Mouse (Mus musculus) intestine, postnatal 0 days (tissue): Measurements from ENCODE around the gene Pfkfb2. TPM values are rescaled to one million over a fixed set of nuclear protein-coding genes. Genes with fewer than 3 reads are reported as not detected.

Experiments used
- ATAC-seq: fragments of 200-750 bp; cut with Nextera tagmentation; 2 replicates; pipeline ENCODE4 v1.8.0; 2017; ENCODE audit warnings: mild to moderate bottlenecking, moderate TSS enrichment, moderate library complexity
- H3K27ac ChIP-seq: fragments of 300-500 bp; sonication (generic); 2 replicates; pipeline ENCODE4 v1.5.1; 2014; ENCODE audit warnings: mild to moderate bottlenecking, low read depth, low read length, moderate library complexity
- H3K27me3 ChIP-seq: fragments of 300-500 bp; sonication (generic); replicated peaks from 2 replicates; pipeline ENCODE4 v1.6.1; 2014; ENCODE audit warnings: low read length, mixed read lengths; ENCODE audit not compliant: control insufficient read depth, insufficient read depth
- H3K36me3 ChIP-seq: fragments of 300-500 bp; sonication (generic); 2 replicates; pipeline ENCODE4 v1.6.1; 2014; ENCODE audit warnings: mild to moderate bottlenecking, moderate library complexity; ENCODE audit not compliant: control insufficient read depth, insufficient read depth
- H3K4me1 ChIP-seq: fragments of 300-500 bp; sonication (generic); replicated peaks from 2 replicates; pipeline ENCODE4 v1.6.1; 2014; ENCODE audit warnings: antibody characterized with exemption, low read length, mixed read lengths; ENCODE audit not compliant: control insufficient read depth, insufficient read depth
- H3K4me2 ChIP-seq: fragments of 300-500 bp; sonication (generic); replicated peaks from 2 replicates; pipeline ENCODE4 v1.6.1; 2014; ENCODE audit warnings: low read depth, mild to moderate bottlenecking, moderate library complexity
- H3K4me3 ChIP-seq: fragments of 300-500 bp; sonication (generic); 2 replicates; pipeline ENCODE4 v1.5.1; 2014; ENCODE audit warnings: low read depth, low read length
- H3K9ac ChIP-seq: fragments of 300-500 bp; sonication (generic); 2 replicates; pipeline ENCODE4 v1.6.1; 2014; ENCODE audit warnings: mild to moderate bottlenecking, low read depth, low read length
- H3K9me3 ChIP-seq: fragments of 300-500 bp; sonication (generic); 2 replicates; pipeline ENCODE4 v1.6.1; 2016; ENCODE audit warnings: mixed run types; ENCODE audit not compliant: control insufficient read depth
- CTCF ChIP-seq: sonication (generic); IDR thresholded peaks from 2 replicates; pipeline ENCODE4 v1.5.1; 2016; ENCODE audit warnings: low read depth, mild to moderate bottlenecking, control low read depth, antibody characterized with exemption, moderate library complexity
- WGBS: fragments of 180-500 bp; shearing (Covaris S2); extraction: QIAGEN DNeasy Blood & Tissue Kit; methylation state at CpG from one replicate; pipeline ENCODE4 v1.1.7; 2014; 5-methylcytosine and 5-hydroxymethylcytosine counted together
- polyA plus RNA-seq: library from polyadenylated mRNA; unstranded; fragments of >200 nt; fragmentation: Nextera tagmentation; extraction: Ambion mirVana; gene quantifications from 2 replicates; pipeline ENCODE4 v1.2.1, GENCODE M21; 2015

Gene Pfkfb2
- polyA plus RNA-seq = 6.1 and 7.0 TPM in 2 replicates

GRCm38 (mm10) chr1:130729153-130729552, at the start of gene Pfkfb2:
Gene Pfkfb2 (minus strand): TSS chr1:130729253.
- ATAC-seq = no peak
- Histone ChIP-seq H3K9me3 (no peaks in the 10 kb centered on the region), H3K36me3 (no peaks in the 10 kb centered on the region), H3K27me3 (no peaks in the 10 kb centered on the region), H3K9ac (no peak within 1 kb of the TSS), H3K27ac (no peak within 1 kb of the TSS), H3K4me2 (no peak within 1 kb of the TSS), H3K4me3 (no peak within 1 kb of the TSS), H3K4me1 (peaks cover 2% of the 10 kb centered on the region; the same call in 1 of the 2 replicates)
- WGBS = 64% methylated on average over 2 of the region's 2 CpGs
- no peak for TF ChIP-seq CTCF

GRCm38 (mm10) chr1:130776645-130777044, 47.6 kb upstream of the Pfkfb2 start:
- Histone ChIP-seq H3K9me3 (no peaks in the 10 kb centered on the region), H3K4me3 (no peak overlapping the region), H3K36me3 (no peaks in the 10 kb centered on the region), H3K9ac (no peak overlapping the region), H3K4me2 (no peak overlapping the region), H3K27me3 (no peaks in the 10 kb centered on the region), H3K27ac (no peak overlapping the region), H3K4me1 (no peaks in the 10 kb centered on the region)
- WGBS = 68% methylated on average over 1 of the region's 1 CpGs
- peak; percentile 70 for TF ChIP-seq CTCF
- ATAC-seq = peak; percentile 45; the same call in 1 of the 2 replicates

GRCm38 (mm10) chr1:130775691-130776331, 46.8 kb upstream of the Pfkfb2 start:
- H3K9me3 ChIP-seq = no peaks in the 10 kb centered on the region
- no peak for TF ChIP-seq CTCF
- no peaks in the 10 kb centered on the region for H3K4me1 ChIP-seq
- H3K9ac ChIP-seq = no peak overlapping the region
- H3K27ac ChIP-seq = no peak overlapping the region
- H3K27me3 ChIP-seq = no peaks in the 10 kb centered on the region
- H3K4me3 ChIP-seq = no peak overlapping the region
- ATAC-seq = no peak
- 80% methylated on average over 7 of the region's 7 CpGs for WGBS
- no peak overlapping the region for H3K4me2 ChIP-seq
- H3K36me3 ChIP-seq = no peaks in the 10 kb centered on the region

- H3K9ac ChIP-seq = no peak overlapping the region
- H3K4me3 ChIP-seq = no peak overlapping the region
- no peaks in the 10 kb centered on the region for H3K4me1 ChIP-seq
- no peak overlapping the region for H3K27ac ChIP-seq
- no peaks in the 10 kb centered on the region for H3K9me3 ChIP-seq
- no peak for TF ChIP-seq CTCF
- WGBS = 95% methylated on average over 2 of the region's 2 CpGs
- ATAC-seq = no peak
- no peaks in the 10 kb centered on the region for H3K36me3 ChIP-seq
- no peaks in the 10 kb centered on the region for H3K27me3 ChIP-seq
- H3K4me2 ChIP-seq = no peak overlapping the region
These were observed 46.2 kb upstream of the Pfkfb2 start for GRCm38 (mm10) chr1:130775234-130775633.

- 65% methylated on average over 3 of the region's 3 CpGs for WGBS
- Histone ChIP-seq H3K4me2 (no peak overlapping the region), H3K9me3 (no peaks in the 10 kb centered on the region), H3K9ac (no peak overlapping the region), H3K4me1 (no peaks in the 10 kb centered on the region), H3K4me3 (no peak overlapping the region), H3K27ac (no peak overlapping the region), H3K27me3 (no peaks in the 10 kb centered on the region), H3K36me3 (no peaks in the 10 kb centered on the region)
- no peak for TF ChIP-seq CTCF
- ATAC-seq = no peak
These were observed 42.0 kb upstream of the Pfkfb2 start for GRCm38 (mm10) chr1:130770981-130771494.

- no peak overlapping the region for H3K4me3 ChIP-seq
- 58% methylated on average over 4 of the region's 4 CpGs for WGBS
- TF ChIP-seq CTCF = no peak
- no peaks in the 10 kb centered on the region for H3K9me3 ChIP-seq
- no peak overlapping the region for H3K27ac ChIP-seq
- H3K27me3 ChIP-seq = no peaks in the 10 kb centered on the region
- H3K4me1 ChIP-seq = no peaks in the 10 kb centered on the region
- no peak overlapping the region for H3K4me2 ChIP-seq
- H3K9ac ChIP-seq = no peak overlapping the region
- ATAC-seq = no peak
- no peaks in the 10 kb centered on the region for H3K36me3 ChIP-seq
These were observed 41.4 kb upstream of the Pfkfb2 start for GRCm38 (mm10) chr1:130770487-130770886.
